Mouse (Mus musculus) hindbrain, embryonic 10.5 days (tissue): ENCODE data around the gene Padi1. TPM values are rescaled to one million over a fixed set of nuclear protein-coding genes. Genes with fewer than 3 reads are reported as not detected.

Experiments used
- DNase-seq: peaks from one replicate; pipeline ENCODE4 v3.0.0-alpha.2; 2017; ENCODE audit warnings: low spot score
- H3K27ac ChIP-seq: fragments of 300-500 bp; sonication (generic); 2 replicates; pipeline ENCODE4 v1.5.1; 2016; ENCODE audit warnings: mild to moderate bottlenecking, moderate library complexity
- H3K27me3 ChIP-seq: fragments of 300-500 bp; sonication (generic); 2 replicates; pipeline ENCODE4 v1.6.1; 2016; ENCODE audit warnings: mild to moderate bottlenecking; ENCODE audit not compliant: poor library complexity, insufficient read depth, severe bottlenecking
- H3K36me3 ChIP-seq: fragments of 300-500 bp; sonication (generic); 2 replicates; pipeline ENCODE4 v1.6.1; 2016; ENCODE audit warnings: mild to moderate bottlenecking, moderate library complexity
- H3K4me1 ChIP-seq: fragments of 300-500 bp; sonication (generic); replicated peaks from 2 replicates; pipeline ENCODE4 v1.6.1; 2016; ENCODE audit warnings: mild to moderate bottlenecking
- H3K4me3 ChIP-seq: fragments of 300-500 bp; sonication (generic); 2 replicates; pipeline ENCODE4 v1.5.1; 2016; ENCODE audit warnings: mild to moderate bottlenecking, moderate library complexity
- H3K9me3 ChIP-seq: fragments of 300-500 bp; sonication (generic); 2 replicates; pipeline ENCODE4 v1.6.1; 2016; ENCODE audit warnings: mild to moderate bottlenecking, moderate library complexity
- WGBS: fragments of 180-500 bp; shearing (Covaris S2); methylation state at CpG from one replicate; pipeline ENCODE4 v1.1.7; 2016; 5-methylcytosine and 5-hydroxymethylcytosine counted together
- polyA plus RNA-seq: library from polyadenylated mRNA; unstranded; fragments of >200 nt; fragmentation: Nextera tagmentation; extraction: Ambion mirVana; gene quantifications from 2 replicates; pipeline ENCODE4 v1.2.1, GENCODE M21; 2016

Gene Padi1
- polyA plus RNA-seq, 1 experiment from 2014 or later: 0.07 TPM

DNA sequence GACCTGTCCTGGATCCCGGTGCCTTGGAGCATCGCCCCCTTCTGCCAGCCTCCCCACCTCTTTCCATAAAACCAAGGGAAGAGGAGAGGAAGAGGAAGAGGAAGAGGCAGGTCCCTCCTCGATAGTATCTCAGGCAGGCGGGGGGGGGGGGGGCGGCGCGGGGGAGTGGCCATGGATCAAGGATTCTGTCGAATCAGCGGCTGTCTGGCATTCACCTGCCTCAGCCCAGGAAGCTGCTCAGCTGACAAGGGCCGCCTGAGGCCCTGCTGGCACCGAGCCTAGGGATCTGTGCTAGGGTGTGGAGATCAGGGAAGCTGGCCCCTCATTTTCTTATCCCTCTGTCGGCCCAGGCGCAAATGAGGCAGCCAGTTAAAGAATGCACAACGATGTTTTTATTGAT is 33.0 kb downstream of the Padi1 start:
- Histone ChIP-seq H3K36me3 (no peaks in the 10 kb centered on the region), H3K27me3 (peaks cover 35% of the 10 kb centered on the region), H3K9me3 (no peaks in the 10 kb centered on the region), H3K4me3 (no peak overlapping the region), H3K27ac (no peak overlapping the region), H3K4me1 (peaks cover 48% of the 10 kb centered on the region)
- no peak for DNase-seq
- 43% methylated on average over 14 of the region's 14 CpGs for WGBS

DNA sequence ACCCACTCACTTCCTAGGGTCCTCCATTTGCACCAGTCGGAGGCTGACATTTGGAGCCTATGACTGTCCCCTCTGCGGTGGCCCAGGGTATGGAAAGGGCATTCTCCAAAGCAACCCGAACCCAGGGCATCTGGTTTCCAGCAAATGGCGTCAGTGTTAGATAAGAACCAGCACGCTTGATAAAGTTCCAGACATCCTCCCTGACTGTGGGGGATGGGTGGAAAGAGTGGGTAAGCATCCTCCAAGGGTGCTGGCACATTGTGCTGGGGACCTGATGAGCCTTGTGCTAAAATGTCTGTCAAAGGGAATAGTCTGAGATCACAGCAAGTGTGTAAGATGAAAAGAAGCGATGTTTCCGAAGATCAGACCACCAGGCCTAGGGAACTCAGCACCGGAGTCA is 33.4 kb downstream of the Padi1 start:
- WGBS: 69% methylated on average over 8 of the region's 8 CpGs

DNA sequence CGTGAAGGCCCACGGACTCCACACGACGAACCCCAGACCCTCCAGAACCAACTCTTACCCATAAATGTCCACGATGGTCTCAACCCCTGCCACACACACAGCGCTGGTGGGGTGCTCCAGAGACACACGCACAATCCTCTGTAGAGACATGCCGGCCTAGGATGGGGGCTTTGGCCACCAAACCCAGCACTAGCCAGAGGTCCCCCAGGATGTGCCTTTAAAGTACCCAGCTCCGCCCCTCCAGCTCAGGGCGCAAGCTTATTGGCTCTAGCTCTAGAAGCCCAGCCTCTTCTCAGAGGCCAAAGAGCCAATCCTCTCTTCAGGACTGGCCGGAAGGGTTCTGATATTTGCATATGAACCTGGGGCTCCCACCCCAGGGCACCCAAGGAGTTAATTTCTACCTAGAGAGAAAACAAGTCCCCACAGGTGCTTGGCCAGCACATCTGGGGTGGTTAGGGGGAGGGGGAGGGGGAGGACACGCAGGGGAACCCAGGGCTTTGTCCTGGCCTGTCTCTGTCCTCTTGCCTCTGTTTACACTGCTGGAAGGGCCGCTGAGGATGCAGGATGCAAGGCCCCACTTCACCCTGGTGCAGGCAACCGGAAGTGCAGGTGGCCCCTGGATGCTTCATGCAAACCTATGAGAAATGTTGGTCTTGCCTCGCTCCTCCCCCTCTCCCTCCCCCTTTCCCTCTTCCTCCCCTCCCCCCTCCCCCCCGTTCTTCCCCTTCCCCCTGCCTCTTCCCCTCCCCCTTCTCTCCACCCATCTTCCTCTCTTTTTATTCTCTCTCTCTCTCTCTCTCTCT is 34.9 kb downstream of the Padi1 start, which contains the start of gene Padi3:
Padi3 (minus strand) TSS at position 191 of the 803 bp plus-strand sequence.
- WGBS: 72% methylated on average over 16 of the region's 16 CpGs
- Histone ChIP-seq H3K9me3 (no peaks in the 10 kb centered on the region), H3K27me3 (peaks cover 31% of the 10 kb centered on the region), H3K36me3 (no peaks in the 10 kb centered on the region), H3K4me3 (no peak within 1 kb of the TSS), H3K27ac (no peak within 1 kb of the TSS), H3K4me1 (peaks cover 37% of the 10 kb centered on the region)
- no peak for DNase-seq

More for the DNA sequence above, 33.4 kb downstream of the Padi1 start:
- Histone ChIP-seq H3K4me1 (peaks cover 48% of the 10 kb centered on the region), H3K27ac (0 out of 2 replicates have a peak overlapping the region, but pooled peaks have one; percentile 1), H3K9me3 (no peaks in the 10 kb centered on the region), H3K27me3 (peaks cover 35% of the 10 kb centered on the region), H3K4me3 (no peak overlapping the region), H3K36me3 (no peaks in the 10 kb centered on the region)
- no peak for DNase-seq

DNA sequence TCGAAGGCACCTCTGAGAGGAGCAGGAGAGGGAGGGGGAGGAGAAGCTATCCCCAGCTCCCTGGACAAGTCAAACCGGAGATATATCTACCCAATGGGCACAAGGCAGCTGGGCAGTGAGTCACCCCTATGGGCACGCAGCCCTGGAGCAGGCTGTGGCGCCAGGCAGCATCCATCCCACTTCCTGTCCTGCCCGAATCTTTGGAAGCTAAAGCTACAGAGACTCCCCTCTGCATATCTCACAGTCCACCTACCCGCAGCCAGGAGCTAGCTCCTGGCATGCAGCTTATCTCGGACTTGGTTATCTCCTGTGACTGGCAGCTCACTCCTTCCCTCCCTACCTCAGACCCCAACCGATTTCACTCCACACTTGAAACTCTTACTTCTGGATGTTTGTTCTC is 36.5 kb downstream of the Padi1 start:
- Histone ChIP-seq H3K4me1 (peaks cover 28% of the 10 kb centered on the region), H3K27me3 (peaks cover 17% of the 10 kb centered on the region), H3K27ac (no peak overlapping the region), H3K36me3 (no peaks in the 10 kb centered on the region), H3K4me3 (no peak overlapping the region), H3K9me3 (no peaks in the 10 kb centered on the region)
- DNase-seq: no peak
- 87% methylated on average over 8 of the region's 8 CpGs for WGBS

DNA sequence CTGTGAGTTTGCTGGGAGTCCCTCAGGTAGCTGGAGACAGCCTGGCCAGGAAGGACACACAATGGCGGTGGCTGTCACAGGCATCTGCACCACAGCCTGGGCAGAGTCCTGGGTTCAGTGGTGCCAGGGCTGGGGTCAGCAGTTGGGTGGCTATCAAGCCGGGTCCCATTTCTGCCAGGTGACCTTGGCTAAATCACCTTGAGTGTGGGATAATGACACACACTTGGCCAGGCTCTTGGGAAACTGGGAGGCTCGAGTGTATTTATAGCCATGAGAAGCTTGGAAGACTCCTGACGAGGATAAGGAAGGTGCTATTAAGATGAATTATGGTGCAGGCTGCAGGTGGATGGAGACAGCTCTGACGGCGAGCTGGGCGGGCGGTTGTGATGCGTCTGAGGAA is 41.0 kb downstream of the Padi1 start:
- DNase-seq: no peak
- no peak overlapping the region for H3K27ac ChIP-seq
- H3K4me1 ChIP-seq: no peaks in the 10 kb centered on the region
- H3K36me3 ChIP-seq: no peaks in the 10 kb centered on the region
- H3K4me3 ChIP-seq: no peak overlapping the region
- H3K27me3 ChIP-seq: no peaks in the 10 kb centered on the region
- H3K9me3 ChIP-seq: no peaks in the 10 kb centered on the region
- WGBS: 88% methylated on average over 9 of the region's 9 CpGs

DNA sequence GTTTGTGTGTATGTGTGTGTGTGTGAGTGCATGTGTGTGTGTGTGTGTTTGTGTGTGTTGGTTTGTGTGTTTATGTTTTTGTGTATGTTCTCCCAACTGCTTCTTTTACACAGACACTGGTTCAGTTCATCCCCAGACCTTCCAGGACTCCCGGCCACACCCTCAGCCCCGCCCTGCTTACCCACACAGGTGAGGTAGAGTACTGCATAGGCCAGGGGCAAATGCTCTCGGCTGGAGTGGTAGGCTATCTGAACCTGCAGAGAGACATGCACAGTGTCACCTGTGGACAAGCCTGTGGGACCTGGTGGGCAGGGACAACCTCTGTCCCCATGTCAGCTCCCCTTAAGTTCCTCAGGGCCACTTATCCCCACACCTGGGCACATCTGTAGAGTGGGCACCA is 44.2 kb downstream of the Padi1 start:
- Histone ChIP-seq H3K36me3 (no peaks in the 10 kb centered on the region), H3K27ac (no peak overlapping the region), H3K27me3 (no peaks in the 10 kb centered on the region), H3K4me1 (no peaks in the 10 kb centered on the region), H3K9me3 (no peaks in the 10 kb centered on the region), H3K4me3 (no peak overlapping the region)
- no peak for DNase-seq
- WGBS: 78% methylated on average over 3 of the region's 3 CpGs

DNA sequence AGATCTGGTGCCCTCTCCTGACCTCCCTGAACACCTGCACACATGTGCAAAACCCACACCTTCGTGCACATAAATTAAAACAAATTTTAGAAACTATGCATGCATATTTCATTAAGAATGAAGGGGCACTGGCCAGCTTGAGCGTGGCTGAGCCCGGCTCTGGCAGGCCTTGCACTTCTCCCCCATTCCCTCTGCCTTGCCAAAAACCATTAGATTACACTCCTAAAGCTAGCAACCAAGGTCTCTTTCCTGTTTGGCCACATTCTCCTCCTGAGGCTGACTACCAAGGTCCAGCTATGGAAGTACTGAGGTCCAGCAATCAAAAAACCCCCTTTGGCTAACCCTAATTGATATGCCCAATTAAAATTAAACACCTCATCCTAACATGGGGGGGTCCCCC is 48.8 kb downstream of the Padi1 start:
- H3K27ac ChIP-seq: no peak overlapping the region
- H3K27me3 ChIP-seq: 0 out of 2 replicates have a peak, but pooled peaks cover 4% of the 10 kb centered on the region
- no peak for DNase-seq
- 0 out of 2 replicates have a peak, but pooled peaks cover 8% of the 10 kb centered on the region for H3K4me1 ChIP-seq
- 87% methylated on average over 3 of the region's 3 CpGs for WGBS
- H3K4me3 ChIP-seq: no peak overlapping the region
- H3K36me3 ChIP-seq: no peaks in the 10 kb centered on the region
- H3K9me3 ChIP-seq: no peaks in the 10 kb centered on the region

DNA sequence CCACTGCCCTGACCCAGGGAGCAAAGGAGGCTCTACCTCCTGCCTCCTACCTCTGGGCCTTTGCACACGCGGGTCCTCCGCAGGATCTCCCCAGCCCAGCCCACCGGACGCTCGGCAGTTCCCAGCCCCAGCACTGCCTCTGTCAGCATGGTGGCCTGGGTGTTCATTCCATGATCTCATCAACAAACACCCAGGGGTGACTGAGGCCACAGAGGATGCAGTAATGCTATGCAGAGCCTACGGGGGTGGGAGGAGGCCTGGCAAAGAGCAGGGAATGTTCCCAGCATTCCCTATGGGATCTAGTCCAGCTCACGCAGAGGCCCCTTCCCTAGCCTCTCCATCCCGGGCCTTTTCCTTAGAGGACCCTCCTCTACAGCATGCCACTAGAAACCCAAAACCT is 50.9 kb downstream of the Padi1 start:
- 0 out of 2 replicates have a peak overlapping the region, but pooled peaks have one; percentile 1 for H3K27ac ChIP-seq
- 0 out of 2 replicates have a peak, but pooled peaks cover 4% of the 10 kb centered on the region for H3K27me3 ChIP-seq
- WGBS: 85% methylated on average over 9 of the region's 9 CpGs
- no peaks in the 10 kb centered on the region for H3K36me3 ChIP-seq
- DNase-seq: no peak
- H3K4me3 ChIP-seq: no peak overlapping the region
- H3K4me1 ChIP-seq: 0 out of 2 replicates have a peak, but pooled peaks cover 13% of the 10 kb centered on the region
- no peaks in the 10 kb centered on the region for H3K9me3 ChIP-seq

DNA sequence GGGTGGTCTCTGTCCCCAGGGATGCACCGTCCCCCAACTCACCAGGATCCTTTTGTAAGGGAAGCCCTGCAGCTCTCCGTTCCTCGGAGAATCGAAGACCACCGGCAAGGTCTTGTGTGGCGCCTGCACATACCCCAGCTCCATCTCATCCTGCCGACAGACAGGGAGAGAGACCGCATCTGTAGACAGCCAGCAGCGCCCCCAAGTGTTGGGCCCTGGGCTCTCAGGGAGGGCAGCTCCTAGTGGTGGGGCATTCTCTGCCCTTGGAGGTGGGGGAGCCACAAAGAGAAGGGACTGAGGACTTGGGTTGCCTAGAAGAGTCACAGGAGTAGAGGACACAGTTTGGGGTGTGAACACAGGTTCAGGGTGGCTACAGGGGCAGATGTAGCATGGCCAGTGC is 51.8 kb downstream of the Padi1 start:
- Histone ChIP-seq H3K27me3 (0 out of 2 replicates have a peak, but pooled peaks cover 4% of the 10 kb centered on the region), H3K36me3 (no peaks in the 10 kb centered on the region), H3K4me3 (no peak overlapping the region), H3K4me1 (0 out of 2 replicates have a peak, but pooled peaks cover 18% of the 10 kb centered on the region), H3K9me3 (no peaks in the 10 kb centered on the region), H3K27ac (no peak overlapping the region)
- WGBS: 45% methylated on average over 9 of the region's 9 CpGs
- DNase-seq: peak; percentile 26

DNA sequence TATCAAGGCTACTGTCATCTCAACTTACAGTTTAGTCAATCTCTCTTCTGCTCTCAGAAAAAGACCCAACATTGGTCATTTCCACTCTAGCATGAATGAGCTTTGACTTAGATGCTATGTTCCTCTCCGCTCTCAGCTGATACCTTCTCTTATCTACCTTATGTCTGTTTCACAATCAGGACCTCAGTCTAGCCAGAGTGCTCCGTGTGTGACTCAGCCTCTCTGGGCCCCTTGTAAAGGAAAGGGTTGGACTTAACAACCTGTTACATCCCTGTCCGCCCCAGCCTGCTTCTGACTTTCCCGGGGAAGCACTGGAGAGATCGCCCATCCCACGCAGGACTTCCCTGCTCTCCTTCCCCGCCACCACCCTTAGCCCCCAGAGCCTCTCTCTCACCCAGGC is 53.0 kb downstream of the Padi1 start:
- Histone ChIP-seq H3K4me1 (0 out of 2 replicates have a peak, but pooled peaks cover 18% of the 10 kb centered on the region), H3K27ac (no peak overlapping the region), H3K9me3 (no peaks in the 10 kb centered on the region), H3K36me3 (no peaks in the 10 kb centered on the region), H3K27me3 (0 out of 2 replicates have a peak, but pooled peaks cover 4% of the 10 kb centered on the region), H3K4me3 (no peak overlapping the region)
- DNase-seq: no peak
- 90% methylated on average over 7 of the region's 7 CpGs for WGBS

DNA sequence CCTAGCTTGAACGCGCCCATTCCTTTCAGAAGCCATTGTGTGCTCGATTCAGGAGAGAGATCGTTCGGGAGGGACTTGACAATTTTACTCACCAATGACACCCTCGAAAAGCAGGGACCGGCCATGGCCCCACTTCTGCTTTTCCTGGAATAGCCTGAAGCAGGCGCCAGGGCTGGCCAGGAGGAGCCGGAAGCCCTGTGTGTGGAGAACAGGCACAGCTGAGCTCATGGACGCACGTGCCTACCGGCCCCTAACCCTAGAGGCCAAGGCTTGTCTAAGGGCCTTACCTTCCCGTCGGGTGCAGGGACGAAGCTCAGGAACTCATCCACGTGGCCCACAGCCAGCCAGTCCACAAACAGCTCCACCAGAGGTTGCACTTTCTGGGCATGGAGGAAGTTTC is 54.5 kb downstream of the Padi1 start:
- H3K4me1 ChIP-seq: 0 out of 2 replicates have a peak, but pooled peaks cover 21% of the 10 kb centered on the region
- no peak overlapping the region for H3K27ac ChIP-seq
- H3K36me3 ChIP-seq: no peaks in the 10 kb centered on the region
- 0 out of 2 replicates have a peak, but pooled peaks cover 4% of the 10 kb centered on the region for H3K27me3 ChIP-seq
- whole genome bisulfite sequencing: 82% methylated on average over 16 of the region's 16 CpGs
- H3K9me3 ChIP-seq: no peaks in the 10 kb centered on the region
- H3K4me3 ChIP-seq: no peak overlapping the region
- DNase-seq: no peak

DNA sequence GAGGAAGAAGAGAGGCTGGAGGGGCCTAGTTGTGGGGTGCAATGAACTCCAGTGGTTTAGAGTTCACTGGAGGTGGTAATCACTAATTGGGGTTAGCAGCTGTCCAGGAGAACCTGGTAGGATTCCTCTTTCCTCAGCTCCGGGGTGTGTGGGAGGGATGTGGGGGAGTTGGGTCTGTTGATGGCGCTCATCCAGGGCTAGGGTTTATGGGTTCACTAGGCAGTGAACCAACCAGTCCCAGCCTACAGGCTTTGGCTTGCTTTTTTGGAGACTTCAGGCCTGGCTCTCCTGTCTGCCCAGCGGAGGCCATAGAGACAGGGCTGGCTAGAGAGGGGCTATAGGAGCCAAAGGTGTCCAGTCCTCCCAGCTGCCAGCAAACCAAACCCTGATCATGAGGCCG is 55.6 kb downstream of the Padi1 start:
- DNase-seq: no peak
- H3K27ac ChIP-seq: no peak overlapping the region
- no peak overlapping the region for H3K4me3 ChIP-seq
- 0 out of 2 replicates have a peak, but pooled peaks cover 4% of the 10 kb centered on the region for H3K27me3 ChIP-seq
- H3K36me3 ChIP-seq: no peaks in the 10 kb centered on the region
- 87% methylated on average over 4 of the region's 4 CpGs for WGBS
- H3K9me3 ChIP-seq: no peaks in the 10 kb centered on the region
- H3K4me1 ChIP-seq: peaks cover 21% of the 10 kb centered on the region; the same call in 1 of the 2 replicates

DNA sequence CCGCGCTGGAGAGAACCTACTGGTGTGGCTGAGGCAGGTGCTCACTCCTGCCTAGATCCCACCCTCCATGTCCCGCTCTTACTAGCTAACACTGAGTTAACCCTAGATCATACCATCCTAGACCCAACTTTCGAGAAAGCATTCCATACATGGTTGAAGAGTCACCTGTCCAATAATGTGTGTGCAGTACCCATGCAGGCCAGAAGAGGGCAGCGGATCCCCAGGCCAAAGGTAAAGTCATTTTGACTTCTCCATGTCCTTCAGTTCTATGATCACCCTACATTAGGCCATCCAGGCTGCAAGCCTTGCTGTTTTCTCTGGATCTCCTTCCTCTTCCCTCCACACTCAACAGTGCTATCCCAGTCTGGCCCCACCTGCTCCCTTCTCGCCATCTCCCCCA is 56.6 kb downstream of the Padi1 start:
- 0 out of 2 replicates have a peak overlapping the region, but pooled peaks have one; percentile 18 for H3K27ac ChIP-seq
- H3K4me3 ChIP-seq: no peak overlapping the region
- WGBS: 45% methylated on average over 6 of the region's 6 CpGs
- H3K4me1 ChIP-seq: peaks cover 21% of the 10 kb centered on the region; the same call in 1 of the 2 replicates
- H3K9me3 ChIP-seq: no peaks in the 10 kb centered on the region
- 0 out of 2 replicates have a peak, but pooled peaks cover 3% of the 10 kb centered on the region for H3K27me3 ChIP-seq
- DNase-seq: peak; percentile 68
- H3K36me3 ChIP-seq: no peaks in the 10 kb centered on the region
